Mouse (Mus musculus) forebrain, embryonic 15.5 days (tissue): ENCODE results near the gene A230072I06Rik. TPM values are rescaled to one million over a fixed set of nuclear protein-coding genes. Genes with fewer than 3 reads are reported as not detected.
A peak's percentile ranks its signal among the peaks of the same experiment; 100 is the strongest.

Experiments used
- ATAC-seq: fragments of 200-750 bp; cut with Nextera tagmentation; replicated peaks from 2 replicates; pipeline ENCODE4 v1.8.0; 2017; ENCODE audit warnings: mild to moderate bottlenecking, moderate TSS enrichment, moderate library complexity
- H3K27ac ChIP-seq: fragments of 300-500 bp; sonication (generic); replicated peaks from 2 replicates; pipeline ENCODE4 v1.5.1; 2015; ENCODE audit warnings: mild to moderate bottlenecking, inconsistent platforms
- H3K27me3 ChIP-seq: fragments of 300-500 bp; sonication (generic); 2 replicates; pipeline ENCODE4 v1.6.1; 2015; ENCODE audit warnings: inconsistent platforms
- H3K36me3 ChIP-seq: fragments of 300-500 bp; sonication (generic); 2 replicates; pipeline ENCODE4 v1.6.1; 2015; ENCODE audit warnings: mild to moderate bottlenecking, inconsistent platforms
- H3K4me1 ChIP-seq: fragments of 300-500 bp; sonication (generic); 2 replicates; pipeline ENCODE4 v1.6.1; 2015; ENCODE audit warnings: inconsistent platforms
- H3K4me2 ChIP-seq: fragments of 300-500 bp; sonication (generic); replicated peaks from 2 replicates; pipeline ENCODE4 v1.6.1; 2015; ENCODE audit warnings: mild to moderate bottlenecking, inconsistent platforms
- H3K4me3 ChIP-seq: fragments of 300-500 bp; sonication (generic); 2 replicates; pipeline ENCODE4 v1.5.1; 2015; ENCODE audit warnings: mild to moderate bottlenecking, inconsistent platforms
- H3K9ac ChIP-seq: fragments of 300-500 bp; sonication (generic); replicated peaks from 2 replicates; pipeline ENCODE4 v1.6.1; 2015; ENCODE audit warnings: mild to moderate bottlenecking, inconsistent platforms
- H3K9me3 ChIP-seq: fragments of 300-500 bp; sonication (generic); 2 replicates; pipeline ENCODE4 v1.6.1; 2016; ENCODE audit warnings: inconsistent platforms
- WGBS: fragments of 180-500 bp; shearing (Covaris S2); methylation state at CpG from one replicate; pipeline ENCODE4 v1.1.7; 2015; ENCODE audit warnings: mixed read lengths; 5-methylcytosine and 5-hydroxymethylcytosine counted together
- polyA plus RNA-seq: library from polyadenylated mRNA; unstranded; fragments of >200 nt; fragmentation: Nextera tagmentation; extraction: Ambion mirVana; gene quantifications from 2 replicates; pipeline ENCODE4 v1.2.1, GENCODE M21; 2015

Gene A230072I06Rik
- 0.29 and 0.45 TPM in 2 replicates for polyA plus RNA-seq

DNA sequence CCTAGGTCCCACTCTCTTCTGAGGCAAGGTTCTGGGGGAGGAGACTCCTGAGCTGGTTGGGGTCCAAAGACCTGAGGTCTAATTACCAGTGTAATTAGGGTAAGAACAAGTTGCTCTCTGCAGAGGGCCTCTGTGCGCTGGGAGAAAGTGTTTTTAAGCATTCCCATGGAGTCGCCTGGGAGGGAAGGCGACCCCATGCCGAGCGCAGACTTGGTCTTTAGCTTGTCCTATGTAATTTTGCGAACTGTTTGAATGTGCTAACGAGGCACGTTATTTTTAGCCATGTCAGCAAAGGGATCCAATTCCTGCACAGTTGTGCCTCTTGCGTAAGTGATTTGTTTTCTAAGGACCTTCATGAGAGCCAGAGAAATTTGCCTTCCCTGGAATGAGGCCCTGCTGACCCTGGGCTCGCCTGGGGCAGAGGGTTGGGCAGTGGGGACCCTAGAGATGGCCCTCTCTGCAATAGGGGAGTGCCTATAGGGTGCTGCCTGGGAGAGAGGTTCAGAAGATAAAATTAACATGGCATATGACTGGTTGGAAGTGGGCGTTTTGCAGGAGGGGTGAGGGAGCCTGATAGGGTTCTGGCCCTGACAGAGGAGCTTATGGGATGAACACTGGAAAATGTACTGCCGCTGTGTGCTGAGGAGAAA, at the start of gene A230072I06Rik:
Gene A230072I06Rik (plus strand): TSS at position 157 of the 650 bp plus-strand sequence.
- Histone ChIP-seq H3K4me1 (peaks cover 35% of the 10 kb centered on the region), H3K27ac (peak within 1 kb of the TSS; percentile 65), H3K4me2 (no peak within 1 kb of the TSS), H3K4me3 (no peak within 1 kb of the TSS), H3K9me3 (no peaks in the 10 kb centered on the region), H3K9ac (no peak within 1 kb of the TSS), H3K27me3 (no peaks in the 10 kb centered on the region), H3K36me3 (no peaks in the 10 kb centered on the region)
- 11% methylated on average over 12 of the region's 12 CpGs for WGBS
- ATAC-seq = peak; percentile 62

DNA sequence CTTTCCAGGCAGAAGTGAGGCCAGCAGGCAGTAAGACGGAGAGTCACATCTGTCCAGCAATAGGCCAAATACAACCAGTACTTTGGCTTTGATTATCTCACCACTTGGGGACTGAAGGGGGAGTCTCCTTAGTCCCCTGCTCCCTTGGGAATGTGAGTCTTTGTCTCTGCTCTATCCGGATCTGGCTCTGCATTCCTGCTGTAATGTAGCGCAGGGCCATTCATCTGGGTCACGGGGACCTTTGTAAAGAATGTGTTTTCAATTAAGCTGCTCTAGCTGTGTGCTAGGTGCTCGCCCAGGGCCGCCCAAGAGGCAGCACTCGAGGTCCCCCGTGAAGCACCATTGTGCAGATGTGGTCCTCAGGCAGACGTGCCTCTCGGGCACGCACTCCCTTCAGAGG, 44.6 kb upstream of the A230072I06Rik start:
- no peaks in the 10 kb centered on the region for H3K36me3 ChIP-seq
- no peaks in the 10 kb centered on the region for H3K9me3 ChIP-seq
- H3K27ac ChIP-seq = no peak overlapping the region
- 0 out of 2 replicates have a peak, but pooled peaks have one; percentile 41 for ATAC-seq
- H3K27me3 ChIP-seq = no peaks in the 10 kb centered on the region; the same call in 1 of the 2 replicates
- 17% methylated on average over 11 of the region's 11 CpGs for WGBS
- peaks cover 13% of the 10 kb centered on the region for H3K4me1 ChIP-seq
- H3K4me2 ChIP-seq = no peak overlapping the region
- no peak overlapping the region for H3K9ac ChIP-seq
- no peak overlapping the region for H3K4me3 ChIP-seq

DNA sequence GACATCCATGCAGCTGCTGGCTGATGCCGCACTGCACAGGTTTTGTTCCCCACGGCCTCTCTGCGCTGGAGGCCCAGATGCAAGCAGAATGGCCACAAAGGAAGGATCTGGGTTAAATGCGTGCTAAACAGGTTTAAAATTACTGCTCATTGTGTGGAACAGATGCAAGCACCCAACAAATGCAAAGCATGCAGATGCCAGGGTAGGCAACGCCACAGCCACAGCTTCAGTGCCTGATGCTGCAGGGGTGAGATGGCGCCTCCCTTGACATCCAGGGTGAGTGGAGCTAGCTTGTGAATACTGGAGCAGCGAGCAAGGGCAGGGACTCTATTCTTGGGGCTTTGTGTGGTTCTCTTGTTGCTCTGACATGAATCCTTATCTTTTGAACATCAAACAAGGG, 39.8 kb upstream of the A230072I06Rik start:
- H3K27ac ChIP-seq = peak overlapping the region; percentile 39; the same call in 1 of the 2 replicates
- no peaks in the 10 kb centered on the region for H3K9me3 ChIP-seq
- H3K36me3 ChIP-seq = no peaks in the 10 kb centered on the region
- no peak overlapping the region for H3K4me2 ChIP-seq
- H3K4me1 ChIP-seq = peaks cover 13% of the 10 kb centered on the region
- peak; percentile 35; the same call in 1 of the 2 replicates for ATAC-seq
- WGBS = 60% methylated on average over 7 of the region's 7 CpGs
- H3K9ac ChIP-seq = no peak overlapping the region
- no peak overlapping the region for H3K4me3 ChIP-seq
- H3K27me3 ChIP-seq = no peaks in the 10 kb centered on the region; the same call in 1 of the 2 replicates

DNA sequence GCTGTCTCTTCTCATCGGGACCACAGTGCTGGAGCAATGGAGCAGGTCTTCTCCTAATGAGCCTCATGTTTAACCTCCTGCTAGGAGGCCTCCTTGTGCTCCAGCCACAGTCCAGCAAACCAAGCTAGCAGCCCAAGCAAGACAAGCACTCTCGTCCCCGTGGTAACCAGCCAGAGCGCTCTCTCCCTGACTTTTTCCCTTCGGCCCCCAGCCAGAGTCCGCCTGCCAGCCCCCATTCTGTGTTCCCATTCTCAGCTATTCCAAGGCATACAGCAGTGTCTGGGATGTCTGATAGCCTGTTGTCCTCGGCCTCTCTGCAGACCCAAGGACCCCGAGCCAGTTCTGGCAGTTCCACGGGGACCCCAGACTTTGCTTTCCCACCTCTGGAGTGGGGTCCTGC, 38.5 kb upstream of the A230072I06Rik start:
- Histone ChIP-seq H3K9me3 (no peaks in the 10 kb centered on the region), H3K4me1 (peaks cover 7% of the 10 kb centered on the region), H3K27ac (no peak overlapping the region), H3K27me3 (no peaks in the 10 kb centered on the region; the same call in 1 of the 2 replicates), H3K36me3 (no peaks in the 10 kb centered on the region), H3K4me3 (no peak overlapping the region), H3K9ac (no peak overlapping the region), H3K4me2 (no peak overlapping the region)
- WGBS = 48% methylated on average over 9 of the region's 9 CpGs
- no peak for ATAC-seq

DNA sequence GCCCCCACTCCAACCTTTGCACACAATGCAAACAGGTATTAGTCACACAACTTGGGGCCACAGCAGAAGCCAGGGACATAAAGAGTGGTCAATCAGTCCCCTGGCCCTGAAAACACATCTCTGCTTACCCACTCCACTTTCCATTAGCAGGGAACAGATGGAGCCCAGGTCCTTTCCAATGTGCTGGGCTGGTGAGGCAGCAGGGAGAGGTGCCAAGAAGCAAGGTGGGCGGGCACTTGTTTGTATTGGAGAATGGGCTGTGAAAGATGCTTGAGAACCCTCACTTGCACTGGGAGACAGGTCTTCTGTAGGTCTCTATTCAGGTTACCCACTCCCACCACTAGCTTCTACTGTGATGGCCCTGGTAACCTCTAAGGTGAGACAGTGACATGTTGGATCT, 34.9 kb upstream of the A230072I06Rik start:
- ATAC-seq = no peak
- Histone ChIP-seq H3K27ac (no peak overlapping the region), H3K9me3 (no peaks in the 10 kb centered on the region), H3K4me2 (no peak overlapping the region), H3K27me3 (no peaks in the 10 kb centered on the region), H3K36me3 (no peaks in the 10 kb centered on the region), H3K9ac (no peak overlapping the region), H3K4me1 (peaks cover 2% of the 10 kb centered on the region), H3K4me3 (no peak overlapping the region)
- 83% methylated on average over 1 of the region's 1 CpGs for WGBS

DNA sequence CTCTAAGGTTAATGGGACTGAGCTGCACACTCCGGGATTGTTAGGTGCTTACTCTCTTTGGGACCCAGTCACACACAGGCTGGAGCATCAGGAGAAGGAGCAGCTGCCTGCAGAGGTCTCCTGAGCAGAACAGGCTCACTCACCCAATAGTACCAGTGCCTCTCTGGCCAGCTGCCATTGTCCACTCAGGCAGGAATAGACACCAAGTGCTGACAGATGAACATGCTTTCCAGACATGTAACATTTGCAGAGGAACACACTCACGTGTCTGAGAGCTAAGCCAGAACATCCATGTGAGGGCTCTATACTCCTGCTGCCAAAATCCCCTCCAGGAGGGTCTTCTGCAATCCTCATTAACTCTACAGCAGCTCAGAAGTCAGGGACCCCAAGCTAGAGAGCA, 18.7 kb upstream of the A230072I06Rik start:
- Histone ChIP-seq H3K4me2 (no peak overlapping the region), H3K36me3 (no peaks in the 10 kb centered on the region), H3K27me3 (no peaks in the 10 kb centered on the region), H3K4me3 (no peak overlapping the region), H3K27ac (no peak overlapping the region), H3K4me1 (peaks cover 3% of the 10 kb centered on the region; the same call in 1 of the 2 replicates), H3K9me3 (no peaks in the 10 kb centered on the region), H3K9ac (no peak overlapping the region)
- no peak for ATAC-seq
- 82% methylated on average over 2 of the region's 2 CpGs for WGBS

DNA sequence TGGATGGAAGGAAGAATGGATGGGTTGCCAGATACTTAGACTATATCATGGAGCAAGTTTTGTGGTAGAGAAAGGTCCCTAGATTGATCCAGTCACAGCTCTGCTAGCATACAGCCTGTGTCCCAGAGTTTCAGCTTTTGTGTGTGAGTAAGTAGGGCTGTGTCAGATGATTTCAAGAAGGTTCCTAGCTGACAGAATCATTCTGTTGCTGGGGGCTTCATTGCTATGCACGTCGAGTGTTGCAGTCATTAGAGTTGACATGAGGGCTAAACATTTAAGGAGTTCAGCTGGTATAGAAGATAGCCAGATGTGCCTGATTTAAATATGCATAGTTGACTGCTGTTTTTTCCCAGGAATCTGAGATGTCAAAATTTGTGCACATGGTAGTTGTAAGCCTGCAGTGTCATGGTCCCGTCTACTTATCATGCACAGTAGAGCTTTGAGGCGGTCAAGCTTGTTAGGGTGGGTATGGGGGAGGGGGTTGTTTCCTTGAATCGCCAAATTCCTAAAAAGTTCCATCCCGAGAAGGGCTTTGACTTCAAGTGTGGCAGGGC, 18.1 kb upstream of the A230072I06Rik start:
- Histone ChIP-seq H3K4me3 (no peak overlapping the region), H3K9ac (no peak overlapping the region), H3K27ac (no peak overlapping the region), H3K4me1 (peaks cover 3% of the 10 kb centered on the region; the same call in 1 of the 2 replicates), H3K9me3 (no peaks in the 10 kb centered on the region), H3K36me3 (no peaks in the 10 kb centered on the region), H3K4me2 (no peak overlapping the region), H3K27me3 (no peaks in the 10 kb centered on the region)
- WGBS = 73% methylated on average over 6 of the region's 6 CpGs
- ATAC-seq = 0 out of 2 replicates have a peak, but pooled peaks have one; percentile 26

DNA sequence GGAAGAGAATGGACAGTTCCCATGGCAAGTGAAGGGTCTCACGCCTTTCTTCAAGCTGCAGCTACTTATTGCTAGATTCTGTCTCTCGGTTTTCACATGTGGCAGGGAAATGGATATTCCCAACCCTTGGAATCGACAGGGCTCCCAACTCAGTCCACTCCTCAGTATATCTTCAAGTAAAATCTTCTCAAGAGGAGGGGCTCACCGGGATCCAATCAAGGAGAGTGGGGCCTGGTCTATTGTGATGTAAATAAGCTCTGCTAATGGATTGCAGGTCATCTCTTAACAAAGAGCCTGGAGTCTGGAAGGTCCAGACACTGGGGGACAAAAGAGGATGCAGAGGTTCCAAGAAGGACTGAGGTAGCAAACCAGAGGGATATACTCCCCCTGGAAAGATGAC, 17.1 kb upstream of the A230072I06Rik start:
- Histone ChIP-seq H3K27me3 (no peaks in the 10 kb centered on the region), H3K36me3 (no peaks in the 10 kb centered on the region), H3K9ac (no peak overlapping the region), H3K27ac (no peak overlapping the region), H3K4me1 (peaks cover 3% of the 10 kb centered on the region; the same call in 1 of the 2 replicates), H3K9me3 (no peaks in the 10 kb centered on the region), H3K4me3 (no peak overlapping the region), H3K4me2 (no peak overlapping the region)
- ATAC-seq = no peak
- 38% methylated on average over 4 of the region's 4 CpGs for WGBS

DNA sequence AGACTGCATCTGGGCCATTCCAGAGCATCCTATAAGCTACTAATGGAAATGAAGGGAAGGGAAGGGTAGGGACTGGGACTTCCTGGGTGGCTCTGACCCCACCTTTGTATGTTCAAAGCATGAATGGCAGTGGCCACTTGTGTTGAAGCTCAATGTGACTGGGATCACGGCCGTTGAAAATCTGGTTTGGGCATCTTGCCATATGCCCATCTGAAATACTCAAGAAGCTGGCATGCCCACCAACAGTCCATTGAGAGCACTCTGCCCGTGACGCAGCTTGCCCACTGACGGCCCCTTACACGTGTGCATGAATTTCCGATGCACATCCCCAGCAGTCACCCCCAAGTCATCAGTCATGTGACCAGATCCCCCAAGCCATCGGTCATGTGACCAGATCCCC, 13.6 kb upstream of the A230072I06Rik start:
- Histone ChIP-seq H3K27ac (no peak overlapping the region), H3K4me1 (peaks cover 6% of the 10 kb centered on the region; the same call in 1 of the 2 replicates), H3K27me3 (no peaks in the 10 kb centered on the region), H3K4me2 (no peak overlapping the region), H3K9ac (no peak overlapping the region), H3K36me3 (no peaks in the 10 kb centered on the region), H3K9me3 (no peaks in the 10 kb centered on the region), H3K4me3 (no peak overlapping the region)
- no peak for ATAC-seq
- 79% methylated on average over 8 of the region's 8 CpGs for WGBS

DNA sequence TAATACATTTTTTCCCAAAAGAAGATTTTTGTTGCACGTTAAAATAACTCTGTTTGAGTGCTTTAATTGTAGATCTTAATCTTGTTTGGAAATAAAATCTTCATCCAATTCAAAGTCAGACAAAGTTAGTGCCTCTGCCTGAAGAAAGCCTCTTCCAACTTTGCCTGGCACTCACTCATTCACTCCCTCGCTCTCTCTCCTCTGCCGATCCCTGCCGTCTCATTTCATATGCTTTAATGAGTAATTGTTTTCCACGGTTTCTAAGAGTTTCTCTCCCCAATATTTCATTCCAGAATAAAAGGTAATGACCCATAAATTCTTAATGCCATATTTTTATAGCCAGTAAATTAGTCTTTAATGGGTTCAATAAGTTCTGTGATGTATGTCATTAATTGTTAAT, 10.8 kb upstream of the A230072I06Rik start:
- Histone ChIP-seq H3K27ac (no peak overlapping the region), H3K36me3 (no peaks in the 10 kb centered on the region), H3K9me3 (no peaks in the 10 kb centered on the region), H3K4me2 (no peak overlapping the region), H3K27me3 (no peaks in the 10 kb centered on the region), H3K4me3 (no peak overlapping the region), H3K4me1 (0 out of 2 replicates have a peak, but pooled peaks cover 3% of the 10 kb centered on the region), H3K9ac (no peak overlapping the region)
- ATAC-seq = no peak
- WGBS = 31% methylated on average over 5 of the region's 5 CpGs

DNA sequence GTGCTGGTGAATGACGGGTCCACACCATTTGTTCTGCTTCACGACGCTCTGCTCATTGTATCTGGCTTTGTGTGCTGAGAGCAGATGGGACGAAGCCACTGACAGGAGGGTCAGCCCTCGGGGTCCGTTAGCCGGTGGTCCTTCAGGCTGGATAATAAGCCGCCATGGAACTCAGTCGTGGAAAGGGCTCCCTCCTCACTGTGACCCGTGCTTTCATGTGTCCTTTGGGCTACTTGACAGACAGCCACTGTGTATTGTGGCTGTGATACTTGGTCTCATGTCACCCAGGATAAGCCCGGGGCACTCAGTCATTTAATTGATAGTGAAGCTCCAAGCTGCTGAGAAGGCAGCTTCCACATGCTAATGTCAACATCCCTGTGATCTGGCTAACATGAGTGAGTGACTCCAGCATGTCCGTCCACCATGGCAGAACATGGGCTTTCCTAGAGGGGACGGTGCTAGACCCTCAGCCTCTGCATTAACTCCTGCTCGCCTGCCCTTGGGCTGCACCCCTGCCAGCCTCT, 10.3 kb upstream of the A230072I06Rik start:
- H3K27ac ChIP-seq = no peak overlapping the region
- H3K4me2 ChIP-seq = no peak overlapping the region
- no peak for ATAC-seq
- H3K27me3 ChIP-seq = no peaks in the 10 kb centered on the region
- no peaks in the 10 kb centered on the region for H3K9me3 ChIP-seq
- no peaks in the 10 kb centered on the region for H3K36me3 ChIP-seq
- H3K9ac ChIP-seq = no peak overlapping the region
- 0 out of 2 replicates have a peak, but pooled peaks cover 3% of the 10 kb centered on the region for H3K4me1 ChIP-seq
- WGBS = 26% methylated on average over 14 of the region's 14 CpGs
- no peak overlapping the region for H3K4me3 ChIP-seq

DNA sequence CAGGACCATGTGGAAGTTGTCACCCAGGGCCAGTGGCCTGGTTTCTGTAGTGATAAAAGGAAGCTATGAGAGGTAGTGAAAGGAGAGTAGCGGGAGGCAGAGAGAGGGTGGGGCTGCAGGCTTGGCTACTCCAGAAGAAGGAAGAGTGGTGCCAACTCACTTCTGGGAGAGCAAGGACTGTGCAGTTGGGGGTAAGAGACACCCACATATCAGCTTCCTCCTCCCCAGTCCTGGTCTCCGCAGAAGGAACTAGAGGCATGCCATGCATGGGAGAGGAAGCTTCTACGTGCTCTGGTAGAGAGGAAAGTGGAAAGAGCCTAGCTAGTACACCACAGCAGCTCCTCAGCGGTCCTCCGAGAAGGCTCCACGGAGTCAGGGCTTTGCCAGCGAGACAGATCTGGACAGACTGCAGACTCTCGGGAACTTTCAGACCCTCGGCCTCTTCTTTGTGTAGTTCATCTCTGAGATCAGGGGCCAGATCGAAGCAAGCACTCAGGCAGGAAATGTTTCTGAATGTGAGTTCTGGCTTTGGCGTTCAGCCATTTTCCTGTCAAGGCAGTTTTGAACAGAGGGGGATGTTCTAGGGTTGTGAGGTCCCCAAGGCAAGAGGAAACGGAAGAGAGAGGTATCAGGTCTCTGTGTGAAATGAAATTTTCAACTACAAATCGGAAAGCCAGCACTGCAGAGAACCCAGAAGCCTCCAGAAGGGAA, 1.0 kb downstream of the A230072I06Rik start:
- no peak overlapping the region for H3K9ac ChIP-seq
- no peaks in the 10 kb centered on the region for H3K36me3 ChIP-seq
- ATAC-seq = no peak
- H3K27me3 ChIP-seq = no peaks in the 10 kb centered on the region
- H3K4me1 ChIP-seq = peaks cover 35% of the 10 kb centered on the region
- peak overlapping the region; percentile 65; the same call in 1 of the 2 replicates for H3K27ac ChIP-seq
- no peaks in the 10 kb centered on the region for H3K9me3 ChIP-seq
- no peak overlapping the region for H3K4me3 ChIP-seq
- 58% methylated on average over 13 of the region's 13 CpGs for WGBS
- no peak overlapping the region for H3K4me2 ChIP-seq
